Mouse (Mus musculus) C2C12 (cell line): ENCODE results near the gene Grk6. TPM values are rescaled to one million over a fixed set of nuclear protein-coding genes. Genes with fewer than 3 reads are reported as not detected.

Experiments
- H3K27me3 ChIP-seq: one replicate; pipeline ENCODE4 v1.6.1; 2011; ENCODE audit not compliant: control insufficient read depth, insufficient read depth, insufficient read length
- H3K36me3 ChIP-seq: one replicate; pipeline ENCODE4 v1.6.1; 2011; ENCODE audit not compliant: control insufficient read depth, insufficient read depth
- H3K4me3 ChIP-seq: one replicate; pipeline ENCODE4 v1.5.1; 2011; ENCODE audit warnings: mild to moderate bottlenecking, control low read depth; ENCODE audit not compliant: poor library complexity, insufficient read depth, severe bottlenecking
- H3K79me2 ChIP-seq: one replicate; pipeline ENCODE4 v1.6.1; 2011; ENCODE audit not compliant: control insufficient read depth, insufficient read depth
- H3K79me3 ChIP-seq: one replicate; pipeline ENCODE4 v1.6.1; 2011; ENCODE audit warnings: low read depth, control low read depth
- H3ac ChIP-seq: one replicate; pipeline ENCODE3; 2011; ENCODE audit warnings: low read depth; ENCODE audit not compliant: control insufficient read depth, insufficient read length
- CEBPB ChIP-seq: IDR thresholded peaks from one replicate; pipeline ENCODE4 v1.6.1; 2011; ENCODE audit warnings: low read depth, mild to moderate bottlenecking, control low read depth, moderate library complexity
- CTCF ChIP-seq: IDR thresholded peaks from one replicate; pipeline ENCODE4 v1.5.1; 2011; ENCODE audit not compliant: control insufficient read depth, insufficient read depth, insufficient read length
- FOSL1 ChIP-seq: IDR thresholded peaks from one replicate; pipeline ENCODE4 v1.8.0; 2011; ENCODE audit warnings: mild to moderate bottlenecking, low read length; ENCODE audit not compliant: poor library complexity, insufficient read depth, severe bottlenecking
- MAX ChIP-seq: IDR thresholded peaks from one replicate; pipeline ENCODE4 v1.6.1; 2011; ENCODE audit warnings: mild to moderate bottlenecking, control low read depth
- MYOD1 ChIP-seq: IDR thresholded peaks from one replicate; pipeline ENCODE4 v1.6.1; 2011; ENCODE audit warnings: low read depth; ENCODE audit not compliant: control insufficient read depth, insufficient read length
- MYOG ChIP-seq: IDR thresholded peaks from one replicate; pipeline ENCODE4 v1.6.1; 2011; ENCODE audit not compliant: control insufficient read depth, insufficient read length; ENCODE audit errors: extremely low read depth
- USF1 ChIP-seq: IDR thresholded peaks from one replicate; pipeline ENCODE4 v1.6.1; 2011; ENCODE audit warnings: low read depth, mild to moderate bottlenecking, control low read depth, moderate library complexity
- polyA plus RNA-seq: library from polyadenylated mRNA; unstranded; fragments of >200 nt; fragmentation: generic; extraction: Trizol; gene quantifications from one replicate; pipeline ENCODE4 v1.2.1, GENCODE M21; 2012; ENCODE audit warnings: missing spikeins

The Grk6 gene
- polyA plus RNA-seq, 1 experiment: 81.9 TPM

- Histone ChIP-seq H3K79me2 (peaks cover 5% of the 10 kb centered on the region), H3K79me3 (peaks cover 3% of the 10 kb centered on the region), H3K36me3 (no peaks in the 10 kb centered on the region), H3K4me3 (no peak overlapping the region), H3ac (no peak overlapping the region), H3K27me3 (no peaks in the 10 kb centered on the region)
- TF ChIP-seq USF1 (no peak), MYOG (no peak), CEBPB (no peak), MYOD1 (no peak), CTCF (no peak), FOSL1 (no peak), MAX (no peak)
These were observed 35.1 kb downstream of the Grk6 start for GRCm38 (mm10) chr13:55479929-55480328.

GRCm38 (mm10) chr13:55482542-55482941, 37.7 kb downstream of the Grk6 start:
- peaks cover 8% of the 10 kb centered on the region for H3K79me3 ChIP-seq
- no peak for TF ChIP-seq USF1
- TF ChIP-seq CEBPB: no peak
- no peak for TF ChIP-seq CTCF
- no peak for TF ChIP-seq MYOG
- no peak for TF ChIP-seq FOSL1
- TF ChIP-seq MAX: no peak
- no peak for TF ChIP-seq MYOD1
- H3K27me3 ChIP-seq: no peaks in the 10 kb centered on the region
- no peaks in the 10 kb centered on the region for H3K36me3 ChIP-seq
- no peak overlapping the region for H3ac ChIP-seq
- H3K4me3 ChIP-seq: no peak overlapping the region
- H3K79me2 ChIP-seq: peaks cover 27% of the 10 kb centered on the region

- Histone ChIP-seq H3K79me2 (peaks cover 27% of the 10 kb centered on the region), H3K36me3 (no peaks in the 10 kb centered on the region), H3K4me3 (no peak overlapping the region), H3ac (peak overlapping the region; percentile 10), H3K79me3 (peaks cover 8% of the 10 kb centered on the region), H3K27me3 (no peaks in the 10 kb centered on the region)
- TF ChIP-seq USF1: no peak
These were observed 38.2 kb downstream of the Grk6 start for GRCm38 (mm10) chr13:55483071-55483470.

GRCm38 (mm10) chr13:55483593-55483992, 38.7 kb downstream of the Grk6 start:
- Histone ChIP-seq H3K36me3 (no peaks in the 10 kb centered on the region), H3K4me3 (no peak overlapping the region), H3K79me3 (peaks cover 8% of the 10 kb centered on the region), H3ac (peak overlapping the region; percentile 24), H3K79me2 (peaks cover 27% of the 10 kb centered on the region), H3K27me3 (no peaks in the 10 kb centered on the region)
- TF ChIP-seq CTCF: no peak
- no peak for TF ChIP-seq CEBPB
- TF ChIP-seq MAX: no peak
- TF ChIP-seq MYOD1: no peak
- no peak for TF ChIP-seq USF1
- no peak for TF ChIP-seq MYOG
- TF ChIP-seq FOSL1: no peak

GRCm38 (mm10) chr13:55484520-55485088, 39.7 kb downstream of the Grk6 start:
- no peaks in the 10 kb centered on the region for H3K36me3 ChIP-seq
- H3K27me3 ChIP-seq: no peaks in the 10 kb centered on the region
- H3K79me2 ChIP-seq: peaks cover 27% of the 10 kb centered on the region
- peaks cover 8% of the 10 kb centered on the region for H3K79me3 ChIP-seq
- TF ChIP-seq MYOD1 (peak; percentile 24), CTCF (no peak)
- H3K4me3 ChIP-seq: no peak overlapping the region
- H3ac ChIP-seq: no peak overlapping the region

- H3K79me3 ChIP-seq: peaks cover 8% of the 10 kb centered on the region
- peaks cover 27% of the 10 kb centered on the region for H3K79me2 ChIP-seq
- H3K27me3 ChIP-seq: no peaks in the 10 kb centered on the region
- no peak for TF ChIP-seq MYOD1
- TF ChIP-seq MAX: no peak
- TF ChIP-seq CEBPB: no peak
- TF ChIP-seq MYOG: no peak
- TF ChIP-seq FOSL1: no peak
- TF ChIP-seq USF1: no peak
- H3K4me3 ChIP-seq: peak overlapping the region; percentile 49
- H3ac ChIP-seq: no peak overlapping the region
- no peaks in the 10 kb centered on the region for H3K36me3 ChIP-seq
These were observed 41.3 kb downstream of the Grk6 start for GRCm38 (mm10) chr13:55486029-55486794.
